In genomic region chr10:80356001-80356682, GRCm38 (mm10) we compare ENCODE assay signal across 9 mouse cellular contexts. TPM values are rescaled to one million over a fixed set of nuclear protein-coding genes. Genes with fewer than 3 reads are reported as not detected.
DNase-seq lines count a peak whose midpoint lies in the region; ATAC-seq and TF ChIP-seq lines count a peak whose summit lies in the region.
"Had no signal": no experiment of that assay in that cellular context is flagged by ENCODE, and none has a peak within 500 bp of the region (broad histone marks: within the 10 kb centered on the region; RNA-seq: fewer than 3 reads in every experiment).

TSS of gene Plk5 (plus strand) at chr10:80356459.

- in situ Hi-C loops in ES-E14 (cut with MboI; ENCODE audit: low sequenced_read_pairs in 2 of 2, unreplicated experiment in 2 of 2): no loop called here

- H3K27me3 ChIP-seq in kidney, embryonic 14.5 days (ENCODE audit: control insufficient read depth, insufficient read depth, low read length): peaks cover 74% of the 10 kb centered on the region
- peaks cover 99% of the 10 kb centered on the region for H3K27me3 ChIP-seq in embryonic facial prominence, embryonic 13.5 days
- peaks cover 90% of the 10 kb centered on the region for H3K27me3 ChIP-seq in limb, embryonic 15.5 days

- peak within 1 kb of the TSS; percentile 38 for H3K4me3 ChIP-seq in kidney, embryonic 14.5 days (ENCODE audit: low read length)
- peak within 1 kb of the TSS; percentile 48 to 71 for H3K4me3 ChIP-seq in ES-E14 (ENCODE audit: insufficient read depth in 1 of 2, low read depth in 1 of 2, low read length in 2 of 2, poor library complexity in 1 of 2, severe bottlenecking in 1 of 2)
- H3K4me3 ChIP-seq in embryonic facial prominence, embryonic 13.5 days: peak within 1 kb of the TSS; percentile 45
- peak within 1 kb of the TSS; percentile 38 for H3K4me3 ChIP-seq in limb, embryonic 15.5 days

- H3K27ac ChIP-seq in kidney, embryonic 14.5 days (ENCODE audit: low read depth, low read length): no peak within 1 kb of the TSS
- H3K27ac ChIP-seq in ES-E14 (ENCODE audit: insufficient read depth, low read depth, low read length, poor library complexity, severe bottlenecking): no peak within 1 kb of the TSS
- no peak within 1 kb of the TSS for H3K27ac ChIP-seq in embryonic facial prominence, embryonic 13.5 days
- H3K27ac ChIP-seq in limb, embryonic 15.5 days: no peak within 1 kb of the TSS

- peaks cover 11% of the 10 kb centered on the region; the same call in 1 of the 2 replicates for H3K4me1 ChIP-seq in kidney, embryonic 14.5 days (ENCODE audit: control insufficient read depth, insufficient read depth, low read length)
- peaks cover 3 to 7% of the 10 kb centered on the region in 2 experiments; a peak in 2 of 4 replicates for H3K4me1 ChIP-seq in ES-E14 (ENCODE audit: control insufficient read depth in 2 of 2, insufficient read depth in 2 of 2, low read length in 2 of 2, poor library complexity in 1 of 2)
- H3K4me1 ChIP-seq in embryonic facial prominence, embryonic 13.5 days: peaks cover 30% of the 10 kb centered on the region
- peaks cover 27% of the 10 kb centered on the region for H3K4me1 ChIP-seq in limb, embryonic 15.5 days

- ATAC-seq in kidney, embryonic 14.5 days (ENCODE audit: low FRiP score, low TSS enrichment): no peak
- no peak for ATAC-seq in embryonic facial prominence, embryonic 13.5 days (ENCODE audit: insufficient number of reproducible peaks, insufficient read depth, low FRiP score, low TSS enrichment, low read depth)
- ATAC-seq in limb, embryonic 15.5 days (ENCODE audit: insufficient number of reproducible peaks, low FRiP score, low TSS enrichment, low read depth): no peak
- ATAC-seq in erythroid progenitor cell, adult 5-6 weeks (replicated peaks; ENCODE audit: low FRiP score, poor library complexity, severe bottlenecking): no peak

- H3K9me3 ChIP-seq in kidney, embryonic 14.5 days (ENCODE audit: control insufficient read depth, low read length): no peaks in the 10 kb centered on the region
- no peaks in the 10 kb centered on the region for H3K9me3 ChIP-seq in ES-E14 (ENCODE audit: control insufficient read depth, insufficient read depth, low read depth, low read length)
- no peaks in the 10 kb centered on the region for H3K9me3 ChIP-seq in embryonic facial prominence, embryonic 13.5 days
- H3K9me3 ChIP-seq in limb, embryonic 15.5 days: no peaks in the 10 kb centered on the region

- intact Hi-C loops in gastrocnemius, postnatal 14 days (cut with DNase I; ENCODE audit: low total_unique reads): no loop called here

- H3K9ac ChIP-seq in kidney, embryonic 14.5 days (ENCODE audit: low read depth, low read length): peak within 1 kb of the TSS; percentile 31; the same call in 1 of the 2 replicates
- peak within 1 kb of the TSS; percentile 75 for H3K9ac ChIP-seq in ES-E14 (ENCODE audit: insufficient read depth, low read depth, low read length, poor library complexity, severe bottlenecking)
- H3K9ac ChIP-seq in embryonic facial prominence, embryonic 13.5 days: peak within 1 kb of the TSS; percentile 44; the same call in 1 of the 2 replicates
- peak within 1 kb of the TSS; percentile 35; the same call in 1 of the 2 replicates for H3K9ac ChIP-seq in limb, embryonic 15.5 days

- H3K4me2 ChIP-seq in kidney, embryonic 14.5 days (replicated peaks; ENCODE audit: low read depth, low read length): peak within 1 kb of the TSS; percentile 58
- peak within 1 kb of the TSS; percentile 73 for H3K4me2 ChIP-seq in embryonic facial prominence, embryonic 13.5 days
- H3K4me2 ChIP-seq in limb, embryonic 15.5 days: peak within 1 kb of the TSS; percentile 69

- under 1% methylated on average over 52 of the region's 53 CpGs for WGBS in kidney, embryonic 14.5 days
- 1% methylated on average over 51 of the region's 53 CpGs for WGBS in embryonic facial prominence, embryonic 13.5 days
- 1% methylated on average over 53 of the region's 53 CpGs for WGBS in limb, embryonic 15.5 days

- DNase-seq in kidney, adult 8-10 months: no peak
- no peak for DNase-seq in ES-E14 (ENCODE audit: low read depth, low spot score)
- DNase-seq in gastrocnemius, postnatal 14 days: no peak
- DNase-seq in c-Kit-positive CD71-positive TER-119-positive erythroid progenitor cells, embryonic 14.5 days (ENCODE audit: low spot score): no peak

- no peaks in the 10 kb centered on the region for H3K36me3 ChIP-seq in kidney, embryonic 14.5 days (ENCODE audit: control insufficient read depth, insufficient read depth, low read length)
- no peaks in the 10 kb centered on the region for H3K36me3 ChIP-seq in ES-E14 (ENCODE audit: control insufficient read depth, insufficient read depth, low read length, poor library complexity, severe bottlenecking)
- H3K36me3 ChIP-seq in embryonic facial prominence, embryonic 13.5 days: no peaks in the 10 kb centered on the region
- no peaks in the 10 kb centered on the region for H3K36me3 ChIP-seq in limb, embryonic 15.5 days

TF ChIP-seq in ES-E14, 5 proteins besides CTCF, POLR2A, EP300 and RAD21:
- no peak for TF ChIP-seq CHD2 (IDR thresholded peaks at IDR 0.05; ENCODE audit: low read depth, low read length)
- no peak for TF ChIP-seq ZC3H11A (IDR thresholded peaks at IDR 0.05; ENCODE audit: borderline replicate concordance, low read depth, low read length)
- no peak for TF ChIP-seq ZNF384 (IDR thresholded peaks at IDR 0.05; ENCODE audit: low read depth, low read length)
- no peak for TF ChIP-seq HCFC1 (IDR thresholded peaks at IDR 0.05; ENCODE audit: borderline replicate concordance, insufficient read depth, low read length)
- no peak for TF ChIP-seq MAFK (IDR thresholded peaks at IDR 0.05; ENCODE audit: insufficient read depth, low read depth, low read length)

RNA-seq across cellular contexts. Expression of gene Plk5, which starts in this region (rescaled TPM):
- 0.62 and 0.66 TPM in 2 replicates for polyA plus RNA-seq in kidney, embryonic 14.5 days (2014; fragmentation: Nextera tagmentation; extraction: Ambion mirVana)
- 6.0 and 17.4 TPM in 2 replicates for total RNA-seq in ES-E14 (2012; rRNA removed)
- polyA plus RNA-seq in embryonic facial prominence, embryonic 13.5 days (2015; fragmentation: Nextera tagmentation; extraction: Ambion mirVana): 1.8 and 2.6 TPM in 2 replicates
- polyA plus RNA-seq in limb, embryonic 15.5 days (2015; fragmentation: Nextera tagmentation; extraction: Ambion mirVana): 0.91 and 0.99 TPM in 2 replicates
- under 1 TPM; 0.12 to 0.13 TPM for total RNA-seq in gastrocnemius, postnatal 14 days (2021)
- not detected in 2 replicates for total RNA-seq in erythroid progenitor cell, adult 5-6 weeks (2015; ENCODE audit: low replicate concordance)
- not detected in 2 replicates for total RNA-seq in erythroid progenitor cell, adult 5-6 weeks (2017; ENCODE audit: low replicate concordance)
- total RNA-seq: hematopoietic stem cell, adult 5-6 weeks had no signal
